Mouse (Mus musculus): Measurements from ENCODE around the gene Fzr1.

- TF ChIP-seq USF1 (IDR thresholded peaks at IDR 0.05; ENCODE audit: low read depth, low read length) (peak; percentile 6; the same call in 1 of the 2 replicates), USF2 (conservative IDR thresholded peaks at IDR 0.05; ENCODE audit: low read depth, low read length) (no peak), CTCF (conservative IDR thresholded peaks at IDR 0.05 in 1 of 2, IDR thresholded peaks at IDR 0.05 in 1 of 2; ENCODE audit: low read depth in 2 of 2, low read length in 2 of 2) (peak; percentile 80 to 81)
Observed at GRCm38 (mm10) chr10:81350351-81351063, 27.8 kb downstream of the Fzr1 start, which contains the start of gene Hmg20b.
